Comparison of ENCODE assay signal across 18 mouse cellular contexts in genomic region chr2:32617109-32617508, GRCm38 (mm10). TPM values are rescaled to one million over a fixed set of nuclear protein-coding genes. Genes with fewer than 3 reads are reported as not detected.
"Had no signal": no experiment of that assay in that cellular context is flagged by ENCODE, and none has a peak within 500 bp of the region (broad histone marks: within the 10 kb centered on the region; RNA-seq: fewer than 3 reads in every experiment).

No protein-coding gene starts in this region.

- DNase-seq: right cerebral cortex, adult 18-20 months; right cerebral cortex, postnatal 25 days; spleen, adult 18-20 months; thymus, adult 18-20 months; thymus, adult 2 months; thymus, postnatal 25 days; thymus, postnatal 36 days had no signal

- H3K4me3 ChIP-seq: neural tube, embryonic 12.5 days; neural tube, embryonic 13.5 days; neural tube, embryonic 15.5 days; stomach, embryonic 15.5 days had no signal

- H3K27ac ChIP-seq: neural tube, embryonic 12.5 days; neural tube, embryonic 13.5 days; neural tube, embryonic 15.5 days; stomach, embryonic 15.5 days; stomach, postnatal 0 days had no signal

- H3K4me2 ChIP-seq: neural tube, embryonic 12.5 days; neural tube, embryonic 13.5 days; neural tube, embryonic 15.5 days; stomach, embryonic 15.5 days had no signal

- H3K27me3 ChIP-seq: neural tube, embryonic 12.5 days; neural tube, embryonic 13.5 days; neural tube, embryonic 15.5 days; stomach, embryonic 15.5 days had no signal

- H3K9me3 ChIP-seq: neural tube, embryonic 12.5 days; neural tube, embryonic 13.5 days; neural tube, embryonic 15.5 days; stomach, embryonic 15.5 days had no signal

- H3K9ac ChIP-seq: neural tube, embryonic 12.5 days; neural tube, embryonic 13.5 days; neural tube, embryonic 15.5 days; stomach, embryonic 15.5 days had no signal

RNA-seq across cellular contexts. Expression of gene Ak1, which starts 4.4 kb away (rescaled TPM):
- total RNA-seq: neutrophil, adult 5-6 weeks had no signal

RNA-seq across cellular contexts. Expression of gene Eng, which starts 29.3 kb away (rescaled TPM):
- total RNA-seq: neutrophil, adult 5-6 weeks had no signal

RNA-seq across cellular contexts. Expression of gene 9430097D07Rik, which starts 41.6 kb away (rescaled TPM):
- total RNA-seq: neutrophil, adult 5-6 weeks had no signal
- polyA plus RNA-seq: small intestine, adult 2 months; spleen, adult 2 months; stomach, embryonic 14.5 days; stomach, postnatal 0 days; thymus, adult 2 months; thymus, postnatal 0 days; urinary bladder, adult 2 months had no signal
